Mouse (Mus musculus) heart, embryonic 16.5 days (tissue): Measurements from ENCODE around the gene Thap7. TPM values are rescaled to one million over a fixed set of nuclear protein-coding genes. Genes with fewer than 3 reads are reported as not detected.
"Not testable (repeated sequence)": the region's sequence is repeated elsewhere in the genome, so short reads cannot be mapped to it uniquely, and the experiment has no call there.

Experiments
- ATAC-seq: fragments of 200-750 bp; cut with Nextera tagmentation; replicated peaks from 2 replicates; pipeline ENCODE4 v1.8.0; 2017; ENCODE audit warnings: moderate number of reproducible peaks; ENCODE audit not compliant: insufficient read depth, low FRiP score; ENCODE audit errors: extremely low read depth
- H3K27ac ChIP-seq: fragments of 300-500 bp; sonication (generic); 2 replicates; pipeline ENCODE4 v1.5.1; 2014; ENCODE audit warnings: mild to moderate bottlenecking, low read length, control low read depth, moderate library complexity
- H3K27me3 ChIP-seq: fragments of 300-500 bp; sonication (generic); 2 replicates; pipeline ENCODE4 v1.6.1; 2014; ENCODE audit warnings: low read length, mixed read lengths; ENCODE audit not compliant: control insufficient read depth, insufficient read depth
- H3K36me3 ChIP-seq: fragments of 300-500 bp; sonication (generic); 2 replicates; pipeline ENCODE4 v1.6.1; 2014; ENCODE audit not compliant: control insufficient read depth, insufficient read depth
- H3K4me1 ChIP-seq: fragments of 300-500 bp; sonication (generic); 2 replicates; pipeline ENCODE4 v1.6.1; 2014; ENCODE audit warnings: low read length, mixed read lengths; ENCODE audit not compliant: control insufficient read depth, insufficient read depth
- H3K4me2 ChIP-seq: fragments of 300-500 bp; sonication (generic); 2 replicates; pipeline ENCODE4 v1.6.1; 2014; ENCODE audit warnings: low read depth, mild to moderate bottlenecking, control low read depth, low read length
- H3K4me3 ChIP-seq: fragments of 300-500 bp; sonication (generic); 2 replicates; pipeline ENCODE4 v1.5.1; 2014; ENCODE audit warnings: mild to moderate bottlenecking, control low read depth, low read length
- H3K9ac ChIP-seq: fragments of 300-500 bp; sonication (generic); 2 replicates; pipeline ENCODE4 v1.6.1; 2014; ENCODE audit warnings: low read length, control low read depth
- H3K9me3 ChIP-seq: fragments of 300-500 bp; sonication (generic); replicated peaks from 2 replicates; pipeline ENCODE4 v1.6.1; 2016; ENCODE audit warnings: low read length; ENCODE audit not compliant: control insufficient read depth
- WGBS: fragments of 180-500 bp; shearing (Covaris S2); extraction: QIAGEN DNeasy Blood & Tissue Kit; methylation state at CpG from one replicate; pipeline ENCODE4 v1.1.7; 2014; 5-methylcytosine and 5-hydroxymethylcytosine counted together
- polyA plus RNA-seq: library from polyadenylated mRNA; unstranded; fragments of >200 nt; fragmentation: Nextera tagmentation; extraction: Ambion mirVana; gene quantifications from 2 replicates; pipeline ENCODE4 v1.2.1, GENCODE M21; 2015

Gene Thap7
- polyA plus RNA-seq, 1 experiment from 2014 or later, result 38.6 TPM

DNA sequence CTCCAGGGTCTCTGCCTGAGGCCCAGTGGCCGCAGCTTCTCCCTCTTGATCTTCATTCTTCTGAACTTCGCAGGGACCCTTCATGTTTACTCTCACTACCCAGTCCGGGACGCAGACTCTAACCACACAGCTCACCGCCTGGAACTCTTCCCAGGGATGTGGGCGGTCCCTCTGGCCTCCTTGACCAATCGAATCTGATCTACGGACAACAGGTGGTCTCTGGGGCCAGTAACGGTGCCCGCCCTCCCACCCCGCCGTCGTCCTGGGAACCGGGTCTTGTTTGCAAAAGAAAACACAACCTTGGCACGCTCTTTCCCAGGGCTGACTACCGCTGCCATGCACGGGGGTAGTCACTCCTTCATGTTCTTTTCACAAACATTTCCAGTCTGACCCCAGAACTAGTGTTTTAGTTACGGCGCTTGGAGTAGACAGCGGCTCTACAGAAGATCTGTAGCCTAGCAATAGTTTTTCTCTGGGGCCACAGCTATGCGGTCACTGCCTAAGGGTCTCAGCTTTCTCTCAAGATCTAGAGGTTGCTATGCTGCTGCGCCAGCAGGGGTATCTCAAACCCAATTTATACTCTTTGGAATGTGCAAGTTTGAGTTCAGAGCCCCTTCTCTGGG lies 30.3 kb upstream of the Thap7 start, which contains the start of gene Lrrc74b:
Lrrc74b (minus strand) TSS at position 120 of the 623 bp plus-strand sequence.
- Histone ChIP-seq H3K27me3 (peaks cover 7% of the 10 kb centered on the region), H3K4me2 (peak within 1 kb of the TSS; percentile 81), H3K4me3 (peak within 1 kb of the TSS; percentile 50), H3K4me1 (peaks cover 21% of the 10 kb centered on the region), H3K9ac (peak within 1 kb of the TSS; percentile 58), H3K36me3 (no peaks in the 10 kb centered on the region), H3K9me3 (no peaks in the 10 kb centered on the region), H3K27ac (peak within 1 kb of the TSS; percentile 53)
- ATAC-seq, result peak; percentile 79
- WGBS, result 2% methylated on average over 22 of the region's 22 CpGs

DNA sequence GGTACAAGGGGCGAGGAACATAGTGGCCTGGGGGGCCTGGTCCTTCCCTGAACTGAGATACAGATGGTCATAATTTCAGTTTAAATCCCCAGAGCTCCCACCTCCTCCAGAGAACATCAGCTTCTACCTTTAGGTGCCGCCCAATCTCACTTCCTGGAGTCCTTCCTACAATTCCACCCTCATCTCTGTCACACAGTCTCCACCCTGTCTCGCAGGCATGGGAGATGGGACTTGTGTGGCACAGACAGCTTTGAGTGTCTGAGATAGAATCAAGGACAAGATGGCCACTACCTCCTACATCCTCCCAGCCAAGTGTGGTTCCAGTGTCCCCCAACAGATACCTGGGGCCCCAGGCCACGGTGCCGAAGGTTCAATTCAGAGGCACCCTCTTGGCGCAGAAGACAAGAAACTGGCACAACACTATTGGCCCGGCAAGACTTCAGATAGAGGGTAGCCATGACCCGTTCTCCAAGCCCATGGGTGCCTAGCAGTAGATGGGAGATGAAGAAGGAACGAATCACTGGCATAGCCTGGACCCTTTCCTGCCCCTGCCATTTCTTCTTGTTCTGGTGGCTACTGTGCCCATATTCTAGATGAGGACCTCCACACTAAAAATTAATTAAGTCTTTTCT lies 28.6 kb upstream of the Thap7 start:
- Histone ChIP-seq H3K4me1 (peaks cover 30% of the 10 kb centered on the region), H3K36me3 (no peaks in the 10 kb centered on the region), H3K4me2 (0 out of 2 replicates have a peak overlapping the region, but pooled peaks have one; percentile 3), H3K27ac (no peak overlapping the region), H3K4me3 (no peak overlapping the region), H3K9ac (no peak overlapping the region), H3K27me3 (peaks cover 7% of the 10 kb centered on the region; the same call in 1 of the 2 replicates), H3K9me3 (no peaks in the 10 kb centered on the region)
- ATAC-seq, result no peak
- 72% methylated on average over 9 of the region's 9 CpGs for WGBS

DNA sequence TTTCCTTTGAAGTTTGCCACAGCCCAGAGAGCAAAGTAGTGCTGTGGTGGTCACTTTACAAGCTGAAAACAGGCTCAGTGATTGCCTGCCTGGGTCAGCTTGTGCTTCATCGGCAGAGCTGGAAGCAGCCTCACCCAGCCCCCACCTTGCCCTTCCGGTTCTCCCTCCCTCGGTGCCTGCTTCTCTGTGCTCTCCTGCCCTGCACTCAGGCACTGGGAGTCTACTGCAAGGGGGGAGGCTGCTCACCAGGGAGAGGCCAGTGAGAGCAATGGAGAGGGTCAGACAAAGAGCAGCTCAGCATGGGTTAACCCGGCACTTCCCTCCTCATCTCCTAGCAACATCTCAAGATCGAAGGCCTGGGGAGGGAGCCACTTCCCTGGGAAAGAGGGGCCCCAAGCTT lies 27.9 kb upstream of the Thap7 start:
- ATAC-seq, result 0 out of 2 replicates have a peak, but pooled peaks have one; percentile 7
- Histone ChIP-seq H3K4me3 (no peak overlapping the region), H3K4me1 (peaks cover 36% of the 10 kb centered on the region), H3K4me2 (peak overlapping the region; percentile 3), H3K9me3 (no peaks in the 10 kb centered on the region), H3K36me3 (no peaks in the 10 kb centered on the region), H3K27ac (no peak overlapping the region), H3K27me3 (peaks cover 7% of the 10 kb centered on the region; the same call in 1 of the 2 replicates), H3K9ac (no peak overlapping the region; the same call in 1 of the 2 replicates)
- 2% methylated on average over 5 of the region's 5 CpGs for WGBS

DNA sequence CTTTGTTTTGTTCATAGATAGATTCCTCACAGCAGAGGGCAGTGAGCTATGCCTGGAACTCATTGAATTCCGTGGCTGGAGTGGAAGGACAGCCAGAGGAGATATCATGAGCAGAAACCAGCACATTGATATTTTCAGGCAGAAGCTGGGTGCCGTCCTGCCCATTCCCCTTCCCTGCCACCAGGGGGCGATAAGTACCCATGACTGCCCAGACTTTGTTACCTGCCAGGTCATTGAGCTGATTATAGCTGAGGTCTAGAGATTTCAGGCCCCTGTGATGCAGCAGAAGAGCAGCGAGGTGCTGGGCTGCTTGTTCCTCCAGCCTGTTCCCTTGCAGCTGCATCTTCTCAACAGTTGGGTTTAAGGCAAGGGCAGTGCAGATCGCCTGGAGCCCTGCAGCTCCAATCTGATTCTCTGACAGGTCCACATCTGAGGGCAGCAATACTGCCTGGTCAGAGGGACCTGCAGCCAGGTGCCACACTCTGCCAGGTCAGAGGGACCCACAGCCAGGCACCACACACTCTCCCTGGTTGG lies 27.1 kb upstream of the Thap7 start:
- Histone ChIP-seq H3K9me3 (no peaks in the 10 kb centered on the region), H3K4me3 (no peak overlapping the region), H3K36me3 (no peaks in the 10 kb centered on the region), H3K27me3 (peaks cover 6% of the 10 kb centered on the region; the same call in 1 of the 2 replicates), H3K27ac (no peak overlapping the region), H3K9ac (no peak overlapping the region), H3K4me2 (peak overlapping the region; percentile 3; the same call in 1 of the 2 replicates), H3K4me1 (peaks cover 39% of the 10 kb centered on the region)
- ATAC-seq, result no peak
- 2% methylated on average over 5 of the region's 5 CpGs for WGBS

DNA sequence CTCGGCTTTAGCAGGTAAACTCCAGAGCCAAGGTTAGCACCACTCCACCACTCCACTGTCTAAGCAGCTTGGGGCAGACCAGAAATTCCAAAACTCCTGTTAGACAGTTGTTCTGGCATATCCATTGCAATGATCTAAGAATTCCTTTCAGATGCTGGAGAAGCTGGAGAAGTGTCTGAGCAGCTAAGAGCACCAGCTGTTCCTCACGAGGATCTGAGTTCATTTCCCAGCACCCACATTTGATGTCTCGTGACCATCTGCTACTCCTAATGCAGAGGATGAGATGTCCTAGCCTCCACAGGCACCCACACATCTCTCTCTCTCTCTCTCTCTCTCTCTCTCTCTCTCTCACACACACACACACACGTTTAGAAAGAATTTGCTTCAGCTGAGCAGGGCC lies 26.0 kb upstream of the Thap7 start:
- Histone ChIP-seq H3K4me3 (no peak overlapping the region), H3K27ac (no peak overlapping the region), H3K36me3 (no peaks in the 10 kb centered on the region), H3K4me1 (peaks cover 37% of the 10 kb centered on the region), H3K27me3 (no peaks in the 10 kb centered on the region), H3K9ac (no peak overlapping the region), H3K9me3 (no peaks in the 10 kb centered on the region), H3K4me2 (no peak overlapping the region)
- WGBS, result 57% methylated on average over 4 of the region's 4 CpGs
- no peak for ATAC-seq

DNA sequence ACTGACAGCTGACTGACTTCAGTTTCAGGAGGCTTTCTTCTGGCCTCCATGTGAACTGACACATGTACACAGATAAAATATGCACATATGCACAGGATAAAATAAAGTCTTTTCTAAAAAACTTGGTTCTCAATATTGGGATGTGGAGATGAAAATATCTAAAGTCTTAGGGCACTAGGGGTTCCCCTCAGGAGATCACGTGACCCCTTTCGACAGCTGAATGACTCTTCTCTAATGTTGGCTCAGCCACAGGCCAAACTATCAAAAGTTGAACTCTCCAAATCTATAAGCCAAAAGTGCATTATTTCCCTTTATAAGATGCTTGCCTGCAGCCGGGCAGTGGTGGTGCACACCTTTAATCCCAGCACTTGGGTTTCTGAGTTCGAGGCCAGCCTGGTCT lies 25.2 kb upstream of the Thap7 start:
- Histone ChIP-seq H3K4me2 (no peak overlapping the region), H3K27ac (no peak overlapping the region), H3K9me3 (no peaks in the 10 kb centered on the region), H3K4me3 (no peak overlapping the region), H3K4me1 (peaks cover 31% of the 10 kb centered on the region), H3K27me3 (no peaks in the 10 kb centered on the region), H3K36me3 (no peaks in the 10 kb centered on the region), H3K9ac (no peak overlapping the region)
- whole genome bisulfite sequencing, result 80% methylated on average over 4 of the region's 4 CpGs
- no peak for ATAC-seq

DNA sequence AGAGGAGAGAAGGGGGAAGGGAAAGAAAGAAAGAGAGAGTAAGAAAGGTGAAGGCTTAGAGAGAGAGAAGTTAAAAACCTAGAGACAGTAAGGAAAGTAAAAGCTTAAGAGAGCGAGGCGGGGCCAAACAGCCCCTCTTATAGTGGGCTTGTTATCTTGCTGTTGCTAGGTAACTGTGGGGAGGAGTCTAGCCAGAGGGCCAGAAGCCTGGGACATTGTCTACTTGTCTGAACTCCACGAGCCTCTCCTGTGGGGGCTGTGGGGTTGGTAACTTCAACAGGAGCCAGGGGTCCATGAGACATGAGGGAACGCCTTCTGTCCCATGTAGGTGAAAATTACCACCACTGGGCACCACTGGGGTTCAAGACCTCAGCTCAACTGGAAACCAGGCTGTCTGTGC lies 23.8 kb upstream of the Thap7 start:
- H3K9ac ChIP-seq, result peak overlapping the region; percentile 53; the same call in 1 of the 2 replicates
- 17% methylated on average over 4 of the region's 4 CpGs for WGBS

DNA sequence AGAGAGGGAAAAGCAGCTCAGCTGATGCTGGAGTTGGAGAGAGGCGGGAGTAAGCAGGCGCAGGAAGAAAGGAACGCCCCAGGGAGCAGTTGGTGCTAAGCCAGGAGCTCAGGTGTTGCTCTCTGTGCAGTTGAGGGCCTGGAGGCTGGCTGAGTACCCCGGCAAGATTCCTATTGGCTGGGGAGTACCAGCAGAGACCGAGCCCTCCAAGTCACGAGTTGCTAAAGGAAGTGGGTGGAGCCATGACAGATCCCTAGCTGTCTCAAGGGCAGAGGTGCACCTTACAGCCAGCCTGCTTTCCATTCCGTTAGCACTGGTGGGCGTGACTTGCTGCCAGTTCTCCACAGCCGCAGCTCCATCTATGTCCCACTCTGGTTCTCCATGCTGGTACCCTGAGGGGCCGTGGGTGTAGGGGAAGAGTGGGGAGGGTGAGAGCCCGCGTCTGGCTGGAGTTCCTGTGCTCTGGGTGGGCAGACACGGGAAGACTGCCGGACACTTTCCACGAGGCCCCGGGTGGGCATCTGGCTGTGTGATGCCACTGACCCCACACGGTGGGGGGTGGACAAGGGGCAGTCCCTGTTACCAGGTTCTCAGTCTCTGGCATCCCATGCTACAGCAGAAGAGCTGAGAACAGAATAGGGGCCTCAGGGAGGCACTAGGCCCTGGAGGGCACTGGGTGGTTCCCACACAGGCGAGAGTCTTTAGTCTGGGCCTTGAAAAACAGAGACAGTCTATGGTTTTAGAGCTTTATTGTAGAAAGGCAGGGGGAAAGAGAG lies 23.2 kb upstream of the Thap7 start:
- Histone ChIP-seq H3K9ac (peak overlapping the region; percentile 53), H3K4me3 (peak overlapping the region; percentile 32), H3K9me3 (no peaks in the 10 kb centered on the region), H3K4me1 (peaks cover 28% of the 10 kb centered on the region), H3K36me3 (no peaks in the 10 kb centered on the region), H3K27ac (peak overlapping the region; percentile 76), H3K4me2 (peak overlapping the region; percentile 64), H3K27me3 (no peaks in the 10 kb centered on the region)
- ATAC-seq, result peak; percentile 84
- 5% methylated on average over 18 of the region's 18 CpGs for WGBS

More for the DNA sequence above, 23.8 kb upstream of the Thap7 start:
- not testable (repeated sequence) for H3K27me3 ChIP-seq, H3K36me3 ChIP-seq, ATAC-seq, H3K9me3 ChIP-seq
- Histone ChIP-seq H3K4me2 (peak overlapping the region; percentile 64), H3K27ac (peak overlapping the region; percentile 76), H3K4me3 (0 out of 2 replicates have a peak overlapping the region, but pooled peaks have one; percentile 11), H3K4me1 (peaks cover 28% of the 10 kb centered on the region)
